Mouse (Mus musculus) brain, adult 2 months (tissue): Measurements from ENCODE around the gene Myh9.

ENCODE experiments used
- DNase-seq: peaks from one replicate; pipeline ENCODE4 v3.0.0; 2011; ENCODE audit warnings: low read depth, low spot score

The Myh9 gene

GRCm38 (mm10) chr15:77807264-77807585 is 34.8 kb downstream of the Myh9 start:
- no peak for DNase-seq

DNA sequence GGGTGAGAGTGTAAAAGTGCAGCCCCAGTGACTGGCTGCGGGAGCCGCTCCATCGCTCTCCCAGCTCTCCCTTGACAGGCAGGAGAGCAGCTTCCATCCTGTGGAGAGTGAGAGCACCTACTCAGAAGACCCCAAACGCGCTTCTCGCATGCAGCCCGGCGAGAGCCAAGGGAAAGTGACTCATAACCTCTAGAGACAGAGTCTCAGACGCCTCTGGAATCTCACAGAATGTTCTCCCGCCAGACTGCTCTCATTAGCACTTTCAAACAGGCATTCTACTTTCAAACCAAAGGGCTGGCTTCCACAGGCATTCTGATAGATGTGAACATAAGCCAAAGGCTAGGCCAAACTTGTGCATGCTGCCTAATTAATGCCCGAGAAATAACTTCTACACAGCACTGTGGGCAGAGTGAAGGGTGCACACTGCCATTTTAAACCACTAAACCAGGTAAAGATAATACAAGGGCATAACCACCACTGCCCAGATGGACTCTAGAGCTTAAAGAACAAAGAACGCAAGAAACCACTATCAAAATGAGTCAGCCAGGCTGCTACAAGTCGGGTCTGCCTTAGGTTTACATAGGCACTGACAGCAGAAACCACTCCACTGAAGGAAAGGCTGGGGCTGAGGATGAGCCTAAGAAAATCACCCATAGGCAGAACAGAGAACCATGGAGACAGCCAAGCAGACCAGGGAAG is 35.3 kb downstream of the Myh9 start:
- peak; percentile 64 for DNase-seq

DNA sequence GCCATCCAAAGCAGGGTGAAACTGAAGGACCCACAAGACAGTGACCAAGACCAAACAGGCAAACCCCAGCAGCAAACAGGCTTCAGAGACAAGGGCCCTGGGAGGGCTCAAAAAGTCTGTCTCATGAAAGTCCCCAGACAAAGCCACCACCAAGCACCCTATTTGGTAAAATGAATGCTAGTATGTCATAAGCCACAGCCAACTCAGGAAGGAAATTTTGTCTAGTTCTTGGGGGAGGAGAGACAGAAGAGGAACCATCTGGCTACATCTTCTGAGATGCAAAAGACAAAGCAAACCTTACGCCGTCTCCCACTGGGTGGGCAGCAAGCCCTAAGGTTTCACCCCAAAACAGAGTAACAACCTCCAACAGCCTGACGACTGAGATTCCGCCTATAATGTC is 36.3 kb downstream of the Myh9 start:
- DNase-seq, result peak; percentile 71

DNA sequence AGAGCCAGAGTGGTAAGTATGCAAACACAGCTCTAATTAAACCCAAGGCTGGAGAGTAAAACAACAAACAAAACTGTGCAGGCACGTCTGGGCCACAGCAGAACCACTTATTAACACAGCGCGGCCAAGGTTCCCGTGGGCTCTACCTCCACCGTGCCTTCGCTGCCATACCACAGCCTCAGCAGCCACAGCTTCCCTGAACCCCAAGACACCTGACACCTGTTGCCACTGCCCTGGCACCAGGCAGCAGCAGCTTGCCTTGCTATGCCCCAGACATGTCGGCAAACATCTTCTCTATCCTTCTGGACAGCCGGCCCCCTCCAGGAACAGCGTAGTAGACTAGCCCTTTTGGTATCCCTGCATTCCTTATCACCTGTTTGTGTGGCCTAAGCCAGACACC is 37.0 kb downstream of the Myh9 start:
- no peak for DNase-seq

DNA sequence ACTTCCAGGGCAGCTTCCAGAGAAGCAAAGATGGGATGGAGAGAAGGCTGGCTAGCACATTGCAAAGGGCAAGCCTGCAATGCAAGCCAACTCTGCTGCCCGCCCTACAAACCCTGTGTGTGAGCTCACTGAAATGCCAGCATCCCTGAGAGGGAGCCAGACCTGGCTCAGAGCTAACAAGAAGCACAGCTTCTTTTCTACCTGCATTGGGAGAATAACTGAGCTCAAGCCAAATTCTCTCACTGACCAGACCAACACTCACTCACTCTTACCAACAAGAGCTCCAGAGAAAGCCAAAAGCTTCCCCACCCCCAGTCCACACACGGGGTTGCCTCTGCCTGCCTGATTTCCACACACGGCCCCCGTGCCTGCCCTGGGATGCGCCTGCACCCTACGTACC is 37.5 kb downstream of the Myh9 start:
- peak; percentile 89 for DNase-seq

DNA sequence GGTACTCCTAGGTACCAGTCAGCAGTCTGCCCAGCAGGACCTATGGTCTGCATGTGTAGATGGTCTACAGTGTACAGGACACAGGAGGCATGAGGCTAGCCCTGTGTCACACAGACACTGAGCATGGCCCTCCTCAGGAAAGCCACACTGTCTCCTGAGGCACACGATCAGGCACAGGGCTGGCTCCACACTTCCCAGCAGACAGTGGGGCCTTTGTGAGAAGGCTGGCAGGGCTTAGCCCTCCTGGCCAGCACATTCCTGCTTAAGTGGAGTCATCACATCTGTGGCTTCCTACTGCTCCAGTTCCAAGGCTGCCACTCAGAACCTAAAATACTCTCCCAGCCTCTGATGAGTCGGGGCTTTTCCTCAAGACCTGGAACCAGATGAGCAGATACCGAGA is 38.2 kb downstream of the Myh9 start:
- peak; percentile 79 for DNase-seq

GRCm38 (mm10) chr15:77802992-77803391 is 39.0 kb downstream of the Myh9 start:
- peak; percentile 55 for DNase-seq

DNA sequence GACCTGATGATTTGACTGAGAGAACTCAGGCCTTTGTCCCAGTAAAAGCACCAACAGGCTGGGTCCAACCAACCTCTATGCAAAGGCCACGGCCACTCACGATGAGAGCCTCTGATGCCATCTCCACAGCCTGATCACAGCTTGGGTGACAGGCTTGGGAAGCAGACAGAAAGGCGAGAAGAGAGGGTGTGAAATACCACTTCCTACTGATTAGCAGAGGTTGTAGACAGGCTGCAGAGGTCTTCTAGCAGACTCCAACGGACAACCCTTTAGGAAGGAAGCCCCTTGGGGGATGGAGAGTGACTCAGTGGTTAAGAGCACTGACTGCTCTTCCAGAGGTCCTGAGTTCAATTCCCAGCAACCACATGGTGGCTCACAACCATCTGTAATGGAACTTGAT is 40.8 kb downstream of the Myh9 start:
- DNase-seq, result no peak

- peak; percentile 87 for DNase-seq
Measured at GRCm38 (mm10) chr15:77800511-77800910, 41.5 kb downstream of the Myh9 start.

- DNase-seq, result no peak
Measured at GRCm38 (mm10) chr15:77799491-77800474, 42.2 kb downstream of the Myh9 start.

GRCm38 (mm10) chr15:77798664-77799490 is 43.1 kb downstream of the Myh9 start:
- DNase-seq, result peak; percentile 78

DNA sequence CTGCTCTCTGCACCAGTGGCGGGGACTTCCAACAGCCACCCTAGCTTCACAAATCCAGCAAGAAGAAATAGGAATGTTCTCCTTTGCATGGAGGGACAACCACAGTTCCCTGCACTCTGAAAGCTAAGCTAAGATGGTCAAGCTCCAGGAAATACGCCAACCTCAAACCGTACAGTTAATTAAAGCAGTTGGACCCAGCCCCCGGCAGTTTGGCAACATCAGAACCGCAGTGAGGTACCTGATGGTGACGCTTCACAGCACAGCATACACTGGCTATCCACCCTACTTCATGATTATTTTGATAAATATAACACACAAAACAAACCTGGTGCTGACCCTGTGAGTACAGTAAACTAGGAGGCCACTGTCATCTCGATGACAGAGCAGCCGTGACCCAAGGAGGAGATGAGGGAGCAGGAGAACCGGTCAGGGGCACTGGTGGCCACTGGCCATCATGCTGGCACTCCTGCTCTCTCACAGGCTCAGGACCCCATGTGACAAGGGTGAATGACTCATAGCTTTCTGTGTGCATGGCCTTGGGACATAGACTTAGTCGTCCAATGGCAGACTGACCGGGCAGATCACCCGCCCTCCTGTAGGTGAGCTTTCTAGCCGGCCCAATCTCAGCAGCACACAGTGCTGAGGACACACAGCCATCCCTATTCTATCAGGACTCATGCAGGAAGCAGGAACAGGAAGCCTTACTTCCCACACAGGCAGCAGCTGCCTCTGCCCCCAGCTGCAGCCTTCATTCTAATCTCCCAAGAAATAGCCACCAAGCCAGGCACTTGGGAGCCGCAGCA is 44.2 kb downstream of the Myh9 start:
- peak; percentile 87 for DNase-seq

DNA sequence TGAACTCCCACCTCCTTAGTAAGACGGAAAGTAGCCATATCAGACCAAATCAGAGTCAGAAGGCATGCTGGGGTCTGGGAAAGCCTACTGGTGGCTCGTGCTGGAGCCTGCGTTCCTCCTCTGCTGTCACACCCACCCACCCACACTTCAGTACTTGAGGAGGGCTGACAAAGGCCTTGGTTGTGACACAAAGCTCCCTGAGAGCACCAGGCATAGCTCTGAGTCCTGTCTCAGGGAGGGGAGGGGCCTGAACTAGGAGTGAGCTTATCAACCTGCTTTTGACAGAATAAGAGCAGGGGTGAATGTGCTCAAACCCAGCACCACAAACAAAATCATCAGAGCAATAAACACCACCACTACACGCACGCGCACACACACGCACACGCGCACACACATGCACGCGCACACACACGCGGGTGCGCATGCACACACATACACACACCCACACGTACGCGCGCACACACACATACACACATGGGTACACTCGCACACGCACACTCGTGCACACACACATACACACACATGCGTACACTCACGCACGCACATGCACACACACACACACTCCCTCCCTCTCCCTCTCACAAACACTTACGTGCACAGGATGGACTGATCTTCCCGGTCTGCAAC is 45.5 kb downstream of the Myh9 start:
- DNase-seq, result no peak

GRCm38 (mm10) chr15:77794908-77795356 is 47.0 kb downstream of the Myh9 start:
- no peak for DNase-seq

GRCm38 (mm10) chr15:77794138-77794907 is 47.7 kb downstream of the Myh9 start:
- no peak for DNase-seq

- peak; percentile 89 for DNase-seq
Measured at GRCm38 (mm10) chr15:77793554-77793953, 48.4 kb downstream of the Myh9 start.

DNA sequence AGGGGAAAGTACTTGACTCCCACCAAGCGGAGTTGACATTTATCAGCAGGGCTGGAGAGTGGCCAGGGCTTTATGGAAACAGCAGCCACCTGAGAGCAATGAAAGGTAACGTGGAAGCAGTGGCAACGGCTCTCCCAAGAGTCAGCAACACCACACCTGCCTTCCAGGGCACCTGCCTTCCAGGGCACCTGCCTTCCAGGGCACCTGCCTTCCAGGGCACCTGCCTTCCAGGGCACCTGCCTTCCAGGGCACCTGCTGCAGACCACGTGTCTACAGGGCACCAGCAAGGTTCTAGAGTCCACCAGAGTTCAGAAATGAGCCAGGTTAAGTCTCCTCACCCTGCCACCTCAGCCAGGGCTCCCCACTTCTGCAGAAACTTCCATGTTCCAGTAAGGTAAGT is 48.9 kb downstream of the Myh9 start:
- DNase-seq, result no peak

GRCm38 (mm10) chr15:77792056-77792455 is 49.9 kb downstream of the Myh9 start:
- no peak for DNase-seq

DNA sequence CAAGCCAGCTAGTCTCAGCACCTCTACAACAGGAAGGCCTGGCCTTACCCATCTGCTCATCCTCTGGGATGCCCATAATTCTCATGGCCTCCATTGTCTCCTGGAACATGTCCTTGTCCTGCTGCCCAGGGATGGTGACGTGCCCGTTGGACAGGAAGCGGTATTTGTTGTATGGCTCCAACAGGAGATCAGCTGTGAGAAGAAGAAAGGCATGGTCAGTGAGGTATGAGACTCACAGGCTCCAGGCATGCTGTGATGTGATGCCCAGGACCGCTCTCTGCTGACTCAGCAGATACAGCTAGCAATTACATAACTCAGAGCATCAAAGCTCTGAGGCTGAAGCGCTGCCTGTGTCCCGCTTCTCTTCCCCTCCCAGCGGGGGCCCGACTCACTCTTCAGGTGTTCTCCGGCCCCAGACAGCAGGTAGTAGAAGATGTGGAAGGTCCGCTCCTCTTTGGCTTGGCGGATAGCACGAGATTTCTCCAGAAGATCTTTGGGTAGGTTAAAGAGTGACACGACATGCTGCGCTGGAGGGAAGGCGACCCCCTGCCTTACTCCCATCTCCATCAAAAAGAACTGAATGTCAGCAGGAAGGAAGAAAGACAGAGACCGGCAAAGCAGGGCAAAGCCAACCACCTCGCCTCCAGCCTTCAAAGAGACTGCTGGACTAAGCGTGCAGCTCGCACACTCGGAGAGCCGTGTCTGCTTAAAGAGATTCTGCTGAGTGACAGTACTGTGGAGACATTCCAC is 51.1 kb downstream of the Myh9 start:
- peak; percentile 73 for DNase-seq
